Mouse (Mus musculus) neural tube, embryonic 13.5 days (tissue): Measurements from ENCODE around the gene Adad1. TPM values are rescaled to one million over a fixed set of nuclear protein-coding genes. Genes with fewer than 3 reads are reported as not detected.

ENCODE experiments used
- ATAC-seq: fragments of 200-750 bp; cut with Nextera tagmentation; 2 replicates; pipeline ENCODE4 v1.8.0; 2017; ENCODE audit warnings: low read depth, mild to moderate bottlenecking, moderate TSS enrichment, moderate library complexity
- H3K27ac ChIP-seq: fragments of 300-500 bp; sonication (generic); replicated peaks from 2 replicates; pipeline ENCODE4 v1.5.1; 2015; ENCODE audit warnings: moderate library complexity, mild to moderate bottlenecking, inconsistent platforms
- H3K27me3 ChIP-seq: fragments of 300-500 bp; sonication (generic); 2 replicates; pipeline ENCODE4 v1.6.1; 2015; ENCODE audit warnings: mild to moderate bottlenecking, inconsistent platforms
- H3K36me3 ChIP-seq: fragments of 300-500 bp; sonication (generic); 2 replicates; pipeline ENCODE4 v1.6.1; 2015; ENCODE audit warnings: mild to moderate bottlenecking, inconsistent platforms
- H3K4me1 ChIP-seq: fragments of 300-500 bp; sonication (generic); replicated peaks from 2 replicates; pipeline ENCODE4 v1.6.1; 2015; ENCODE audit warnings: inconsistent platforms
- H3K4me2 ChIP-seq: fragments of 300-500 bp; sonication (generic); 2 replicates; pipeline ENCODE4 v1.6.1; 2015; ENCODE audit warnings: inconsistent platforms, mild to moderate bottlenecking, moderate library complexity
- H3K4me3 ChIP-seq: fragments of 300-500 bp; sonication (generic); 2 replicates; pipeline ENCODE4 v1.5.1; 2015; ENCODE audit warnings: mild to moderate bottlenecking, inconsistent platforms
- H3K9ac ChIP-seq: fragments of 300-500 bp; sonication (generic); 2 replicates; pipeline ENCODE4 v1.6.1; 2015; ENCODE audit warnings: moderate library complexity, mild to moderate bottlenecking, inconsistent platforms
- H3K9me3 ChIP-seq: fragments of 300-500 bp; sonication (generic); 2 replicates; pipeline ENCODE4 v1.6.1; 2016; ENCODE audit warnings: inconsistent platforms
- WGBS: fragments of 180-500 bp; shearing (Covaris S2); methylation state at CpG from one replicate; pipeline ENCODE4 v1.1.7; 2015; 5-methylcytosine and 5-hydroxymethylcytosine counted together
- polyA plus RNA-seq: library from polyadenylated mRNA; unstranded; fragments of >200 nt; fragmentation: Nextera tagmentation; extraction: Ambion mirVana; gene quantifications from 2 replicates; pipeline ENCODE4 v1.2.1, GENCODE M21; 2015

Adad1 gene
- polyA plus RNA-seq, 1 experiment from 2014 or later: not detected

DNA sequence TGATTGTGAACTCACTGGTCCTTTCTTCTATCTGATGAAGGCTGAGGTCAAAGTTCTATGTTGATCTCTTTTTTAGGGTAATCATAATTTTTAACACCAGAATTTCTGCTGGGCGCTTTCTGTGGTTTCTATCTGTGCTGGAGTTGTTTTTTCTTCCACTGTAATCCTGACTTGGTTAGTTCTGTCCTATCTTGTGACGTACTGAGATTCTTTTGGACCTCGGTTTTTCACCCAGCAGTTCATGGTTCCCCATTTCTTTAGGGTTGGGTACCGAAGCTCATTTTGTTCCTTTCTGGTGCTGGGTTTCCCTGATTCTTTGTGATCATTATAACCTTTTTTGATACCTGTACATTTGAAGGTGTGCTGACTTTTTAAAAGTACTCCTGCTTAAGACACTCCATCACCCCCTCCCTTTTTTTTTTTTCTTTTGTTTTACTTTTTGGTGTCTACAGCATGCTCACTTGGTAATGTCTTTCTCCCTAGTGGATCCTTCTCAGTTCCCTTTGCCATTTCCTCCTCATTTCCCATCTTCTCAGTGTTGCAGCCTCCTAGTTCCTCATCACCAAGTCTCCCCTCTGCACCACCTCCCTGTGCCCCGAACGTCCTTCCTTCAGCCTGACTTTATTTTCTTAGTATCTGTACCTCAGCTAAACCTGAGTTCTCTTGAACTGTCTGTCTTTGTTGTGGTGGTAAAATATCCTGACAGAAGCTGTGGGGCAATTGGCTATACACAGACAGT lies 77.0 kb downstream of the Adad1 start:
- ATAC-seq: no peak
- Histone ChIP-seq H3K4me2 (no peak overlapping the region), H3K27ac (no peak overlapping the region), H3K27me3 (no peaks in the 10 kb centered on the region), H3K4me1 (no peaks in the 10 kb centered on the region), H3K4me3 (no peak overlapping the region), H3K9ac (no peak overlapping the region), H3K9me3 (no peaks in the 10 kb centered on the region), H3K36me3 (no peaks in the 10 kb centered on the region)
- 86% methylated on average over 6 of the region's 6 CpGs for WGBS

DNA sequence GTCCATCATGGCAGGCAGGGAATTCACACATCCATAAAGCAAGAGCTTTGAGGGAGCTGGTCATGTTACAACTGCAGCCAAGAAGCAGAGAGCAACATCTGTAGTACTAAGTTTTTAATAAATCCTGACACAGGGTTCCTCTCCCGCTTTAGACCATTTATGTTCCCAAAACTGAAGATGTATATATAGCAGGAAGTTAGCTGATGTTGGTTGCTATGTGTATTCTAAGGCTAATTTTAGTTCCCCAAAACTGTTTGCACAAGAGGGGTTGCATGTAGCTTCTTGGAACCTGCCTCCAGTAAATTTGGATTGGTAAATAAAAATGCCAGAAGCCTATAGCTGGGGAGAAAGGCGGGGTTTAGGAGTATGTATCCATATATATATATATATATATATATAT lies 78.5 kb downstream of the Adad1 start:
- ATAC-seq: no peak
- no peaks in the 10 kb centered on the region for H3K4me1 ChIP-seq
- H3K4me2 ChIP-seq: no peak overlapping the region
- no peaks in the 10 kb centered on the region for H3K9me3 ChIP-seq
- no peak overlapping the region for H3K27ac ChIP-seq
- H3K9ac ChIP-seq: no peak overlapping the region
- H3K27me3 ChIP-seq: no peaks in the 10 kb centered on the region
- H3K4me3 ChIP-seq: no peak overlapping the region
- 89% methylated on average over 2 of the region's 2 CpGs for WGBS
- no peaks in the 10 kb centered on the region for H3K36me3 ChIP-seq

DNA sequence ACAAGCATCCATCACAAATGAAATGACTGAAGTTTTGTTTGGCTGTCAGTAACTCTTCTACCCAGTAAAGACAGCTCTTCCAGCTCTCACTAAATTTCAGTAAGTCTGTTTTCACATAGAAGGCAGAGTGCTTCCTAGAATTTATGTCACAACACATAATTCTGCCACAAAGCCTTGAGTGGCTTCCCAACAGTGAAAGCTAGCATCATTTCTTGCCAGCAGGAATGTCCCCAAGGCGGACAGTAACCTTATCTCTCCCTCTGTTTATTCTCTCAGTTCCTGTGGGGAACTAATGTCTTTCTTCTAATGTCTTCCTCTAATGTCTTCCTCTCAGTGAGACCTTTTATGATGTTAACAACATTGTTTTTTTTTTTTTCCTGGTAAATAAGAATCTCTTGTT lies 81.7 kb downstream of the Adad1 start:
- Histone ChIP-seq H3K27ac (no peak overlapping the region), H3K9me3 (no peaks in the 10 kb centered on the region), H3K27me3 (no peaks in the 10 kb centered on the region), H3K4me1 (no peaks in the 10 kb centered on the region), H3K4me2 (no peak overlapping the region), H3K9ac (no peak overlapping the region), H3K4me3 (no peak overlapping the region), H3K36me3 (no peaks in the 10 kb centered on the region)
- 55% methylated on average over 1 of the region's 1 CpGs for WGBS
- ATAC-seq: no peak

DNA sequence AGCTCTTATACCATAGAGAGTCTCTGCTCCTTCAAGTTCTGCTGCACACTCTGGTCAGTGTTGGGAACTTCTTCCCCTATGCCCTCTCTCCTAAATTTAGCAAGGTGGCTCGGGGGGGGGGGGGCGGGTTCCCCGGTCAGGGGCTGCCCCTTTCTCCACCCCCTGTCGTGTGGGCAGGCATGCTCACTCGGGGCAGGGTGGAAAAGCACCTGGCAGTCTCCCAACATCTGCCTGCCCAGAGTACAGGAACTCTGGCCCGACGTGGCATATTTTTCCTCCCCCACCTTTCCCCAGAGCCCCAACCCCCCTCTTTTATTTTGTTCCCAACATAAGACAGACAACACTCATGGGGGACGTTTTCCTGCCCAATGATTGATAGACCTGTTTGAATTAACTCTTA lies 83.1 kb downstream of the Adad1 start:
- no peaks in the 10 kb centered on the region for H3K36me3 ChIP-seq
- no peaks in the 10 kb centered on the region for H3K9me3 ChIP-seq
- no peaks in the 10 kb centered on the region for H3K27me3 ChIP-seq
- H3K4me3 ChIP-seq: no peak overlapping the region
- ATAC-seq: no peak
- 36% methylated on average over 8 of the region's 8 CpGs for WGBS
- H3K27ac ChIP-seq: no peak overlapping the region
- H3K4me1 ChIP-seq: no peaks in the 10 kb centered on the region
- H3K9ac ChIP-seq: no peak overlapping the region
- H3K4me2 ChIP-seq: no peak overlapping the region

DNA sequence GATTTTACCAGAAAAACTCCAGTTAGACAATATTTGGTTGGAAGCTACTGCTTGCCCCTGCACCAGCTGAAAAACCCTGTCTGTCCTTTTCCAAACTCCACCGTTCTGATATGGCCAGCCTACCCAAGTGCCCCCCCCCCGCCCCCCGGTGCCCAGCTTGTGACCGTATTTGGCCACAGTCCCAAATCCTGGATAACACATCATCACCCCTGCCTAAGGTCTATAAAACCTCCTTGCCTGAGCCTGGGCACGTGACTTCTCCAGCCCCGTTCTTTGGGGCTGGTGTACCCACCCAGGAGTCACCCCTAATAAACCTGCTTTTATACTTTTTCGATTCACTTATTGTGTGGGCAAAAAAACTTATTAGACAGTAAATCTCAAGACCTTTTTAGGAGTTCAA lies 83.5 kb downstream of the Adad1 start:
- no peaks in the 10 kb centered on the region for H3K9me3 ChIP-seq
- no peak overlapping the region for H3K9ac ChIP-seq
- H3K4me1 ChIP-seq: no peaks in the 10 kb centered on the region
- 73% methylated on average over 7 of the region's 7 CpGs for WGBS
- H3K36me3 ChIP-seq: no peaks in the 10 kb centered on the region
- H3K27ac ChIP-seq: no peak overlapping the region
- H3K4me3 ChIP-seq: no peak overlapping the region
- H3K27me3 ChIP-seq: no peaks in the 10 kb centered on the region
- no peak overlapping the region for H3K4me2 ChIP-seq
- ATAC-seq: no peak

DNA sequence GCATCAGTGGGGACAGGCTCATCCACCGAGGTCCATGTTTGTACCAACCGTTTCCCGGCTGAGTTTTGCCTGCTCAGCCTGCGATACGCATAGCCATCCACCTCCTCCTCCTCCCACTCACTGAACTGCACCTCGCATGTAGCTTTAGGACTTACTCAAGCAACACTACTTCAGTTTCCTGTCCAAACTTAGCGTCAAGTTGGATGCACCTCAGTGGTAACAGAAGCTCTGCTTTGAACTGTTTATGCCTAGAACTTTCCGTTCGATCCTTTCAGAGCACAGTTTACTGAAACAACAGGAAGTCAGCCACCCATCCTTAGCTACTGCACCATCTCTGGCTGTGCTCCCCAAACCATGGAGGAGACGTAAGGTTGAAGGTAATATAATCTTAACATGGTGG lies 88.9 kb downstream of the Adad1 start:
- Histone ChIP-seq H3K4me3 (no peak overlapping the region), H3K4me2 (no peak overlapping the region), H3K9ac (no peak overlapping the region), H3K27ac (no peak overlapping the region), H3K4me1 (no peaks in the 10 kb centered on the region), H3K36me3 (no peaks in the 10 kb centered on the region), H3K9me3 (no peaks in the 10 kb centered on the region), H3K27me3 (no peaks in the 10 kb centered on the region)
- ATAC-seq: no peak
- WGBS: 86% methylated on average over 10 of the region's 10 CpGs

DNA sequence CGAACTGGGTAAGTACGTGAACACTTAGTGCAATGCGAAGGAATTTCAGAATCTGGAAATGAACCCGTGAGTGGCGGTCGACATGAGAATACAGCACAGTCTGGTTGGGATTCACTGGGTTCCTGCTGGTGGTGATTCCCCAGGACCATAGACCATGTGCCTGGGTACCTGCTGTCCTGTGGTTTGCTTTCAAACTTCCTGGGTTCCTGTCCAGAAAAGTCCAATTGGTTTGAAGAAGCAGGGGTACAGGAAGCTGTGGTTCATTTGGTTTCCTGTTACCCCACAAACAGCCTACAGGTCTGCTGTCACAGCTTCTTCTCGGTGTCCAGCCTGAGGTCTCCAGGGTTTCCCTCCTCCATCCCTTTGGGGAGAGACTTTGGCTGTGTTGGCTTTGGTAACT lies 89.7 kb downstream of the Adad1 start:
- no peaks in the 10 kb centered on the region for H3K36me3 ChIP-seq
- H3K9me3 ChIP-seq: no peaks in the 10 kb centered on the region
- H3K27me3 ChIP-seq: no peaks in the 10 kb centered on the region
- no peak overlapping the region for H3K4me2 ChIP-seq
- H3K4me3 ChIP-seq: no peak overlapping the region
- no peak for ATAC-seq
- WGBS: 92% methylated on average over 7 of the region's 7 CpGs
- no peak overlapping the region for H3K27ac ChIP-seq
- no peak overlapping the region for H3K9ac ChIP-seq
- no peaks in the 10 kb centered on the region for H3K4me1 ChIP-seq

DNA sequence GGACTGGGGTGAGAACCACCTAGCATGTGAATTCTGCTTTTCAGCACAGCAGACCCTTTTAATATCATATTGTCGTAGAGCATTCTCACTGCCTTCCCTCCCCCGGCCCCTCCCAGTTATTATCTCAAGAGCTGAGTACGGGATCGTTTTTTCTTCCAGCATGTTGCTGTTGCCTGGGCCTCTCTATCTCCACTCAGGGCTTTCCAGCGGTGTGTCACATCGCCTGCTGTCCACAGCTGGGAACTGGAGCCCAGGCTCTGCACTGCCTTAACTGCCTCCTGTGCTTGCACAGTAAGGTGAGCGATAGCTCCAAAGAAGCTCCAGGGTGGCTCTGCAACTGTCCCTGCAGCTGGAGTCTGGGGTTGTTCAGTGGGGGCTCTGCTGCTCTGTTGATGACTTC lies 91.1 kb downstream of the Adad1 start:
- Histone ChIP-seq H3K27ac (no peak overlapping the region), H3K4me2 (no peak overlapping the region), H3K9ac (no peak overlapping the region), H3K9me3 (no peaks in the 10 kb centered on the region), H3K4me3 (no peak overlapping the region), H3K27me3 (no peaks in the 10 kb centered on the region), H3K4me1 (no peaks in the 10 kb centered on the region), H3K36me3 (no peaks in the 10 kb centered on the region)
- 86% methylated on average over 7 of the region's 7 CpGs for WGBS
- ATAC-seq: no peak

DNA sequence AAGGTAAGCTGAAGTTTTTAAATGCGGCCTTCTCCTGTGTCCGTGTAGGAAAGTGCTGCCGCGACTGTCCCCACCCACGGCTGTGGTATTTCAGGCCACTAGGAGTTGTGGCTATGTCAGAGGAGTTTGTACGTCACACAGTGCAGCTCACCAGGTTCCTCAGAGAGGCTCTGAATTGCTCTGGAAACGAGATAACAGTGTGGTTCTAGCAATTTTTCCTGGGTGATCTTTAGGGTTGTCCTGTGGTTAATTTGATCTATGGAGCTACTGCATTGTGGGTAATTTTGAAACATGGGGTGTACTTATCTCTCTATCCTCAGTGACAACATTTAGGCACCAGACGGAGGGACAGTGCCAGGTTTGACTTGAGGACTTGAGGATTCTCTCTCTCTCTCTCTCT lies 93.8 kb downstream of the Adad1 start:
- H3K27me3 ChIP-seq: no peaks in the 10 kb centered on the region
- H3K27ac ChIP-seq: no peak overlapping the region
- no peak overlapping the region for H3K4me2 ChIP-seq
- no peak overlapping the region for H3K4me3 ChIP-seq
- 79% methylated on average over 8 of the region's 8 CpGs for WGBS
- H3K9ac ChIP-seq: no peak overlapping the region
- no peaks in the 10 kb centered on the region for H3K36me3 ChIP-seq
- H3K9me3 ChIP-seq: no peaks in the 10 kb centered on the region
- no peaks in the 10 kb centered on the region for H3K4me1 ChIP-seq
- ATAC-seq: no peak

DNA sequence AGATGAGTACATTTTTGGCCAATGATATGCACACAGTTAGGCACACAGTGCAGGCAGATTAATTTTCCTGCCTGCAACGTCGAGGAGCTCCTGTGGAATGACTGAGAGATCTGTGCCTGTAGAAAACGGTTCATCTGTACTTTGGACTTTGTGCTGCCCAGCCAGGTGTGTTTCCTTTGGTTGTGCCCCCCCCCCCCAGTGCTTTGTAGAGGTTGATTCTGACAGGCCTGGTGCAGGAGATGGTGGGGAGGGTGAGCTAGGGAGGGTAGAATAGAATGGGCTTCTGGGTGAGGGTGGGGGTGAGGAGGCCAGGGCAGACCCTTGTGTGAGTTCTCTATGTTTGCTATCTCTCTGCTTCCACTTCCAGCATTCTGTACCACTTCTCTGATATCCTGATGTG lies 94.9 kb downstream of the Adad1 start:
- Histone ChIP-seq H3K27ac (no peak overlapping the region), H3K9ac (no peak overlapping the region), H3K4me3 (no peak overlapping the region), H3K36me3 (no peaks in the 10 kb centered on the region), H3K4me2 (no peak overlapping the region), H3K4me1 (no peaks in the 10 kb centered on the region), H3K27me3 (no peaks in the 10 kb centered on the region), H3K9me3 (no peaks in the 10 kb centered on the region)
- 86% methylated on average over 3 of the region's 3 CpGs for WGBS
- no peak for ATAC-seq

DNA sequence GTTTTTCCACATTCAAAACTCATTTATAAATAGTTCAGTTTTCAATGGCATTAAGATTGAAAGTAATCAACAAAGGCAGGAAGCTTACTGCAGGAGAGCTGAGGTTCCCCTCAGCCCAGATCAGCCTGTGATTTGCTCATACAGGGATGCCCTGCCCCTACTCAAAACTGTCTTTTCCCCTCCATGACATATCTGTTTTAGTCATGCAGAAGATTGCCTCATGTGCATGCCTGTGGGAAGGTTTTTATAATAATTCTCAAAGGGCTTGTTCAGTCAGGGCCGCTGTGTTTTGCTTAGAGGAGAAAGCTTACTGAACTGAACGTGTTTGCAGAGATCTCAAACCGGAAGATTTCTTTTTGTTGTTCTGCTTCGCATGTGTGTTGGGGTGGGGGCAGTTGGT lies 97.8 kb downstream of the Adad1 start:
- no peaks in the 10 kb centered on the region for H3K4me1 ChIP-seq
- H3K27me3 ChIP-seq: no peaks in the 10 kb centered on the region
- WGBS: 87% methylated on average over 4 of the region's 4 CpGs
- no peak overlapping the region for H3K4me2 ChIP-seq
- H3K36me3 ChIP-seq: no peaks in the 10 kb centered on the region
- ATAC-seq: no peak
- H3K9me3 ChIP-seq: no peaks in the 10 kb centered on the region
- H3K4me3 ChIP-seq: no peak overlapping the region
- H3K27ac ChIP-seq: no peak overlapping the region
- no peak overlapping the region for H3K9ac ChIP-seq

DNA sequence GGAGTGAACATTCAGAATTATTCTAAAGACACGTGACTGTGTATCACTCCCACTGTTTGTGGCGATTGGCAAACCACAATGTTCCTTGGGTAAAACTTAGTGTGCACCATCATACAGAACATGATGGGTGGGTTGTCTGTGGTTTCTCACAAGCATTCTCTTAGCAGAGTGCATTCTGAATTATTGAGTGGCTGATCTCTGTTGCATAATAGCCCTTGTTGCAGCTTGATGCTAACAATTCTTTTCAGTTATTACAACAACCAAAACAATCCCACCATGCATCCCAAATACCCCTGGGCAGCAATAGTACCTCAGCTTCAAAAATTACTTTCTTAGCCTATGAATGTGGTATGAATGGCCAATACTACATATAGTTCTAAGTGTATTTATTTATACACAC lies 106.0 kb downstream of the Adad1 start:
- Histone ChIP-seq H3K27me3 (no peaks in the 10 kb centered on the region), H3K4me1 (no peaks in the 10 kb centered on the region), H3K27ac (no peak overlapping the region), H3K36me3 (no peaks in the 10 kb centered on the region), H3K4me2 (no peak overlapping the region), H3K9me3 (no peaks in the 10 kb centered on the region), H3K4me3 (no peak overlapping the region), H3K9ac (no peak overlapping the region)
- ATAC-seq: no peak
- 86% methylated on average over 2 of the region's 2 CpGs for WGBS
